Mouse (Mus musculus): ENCODE results near the gene Sik3.

Sik3 gene

DNA sequence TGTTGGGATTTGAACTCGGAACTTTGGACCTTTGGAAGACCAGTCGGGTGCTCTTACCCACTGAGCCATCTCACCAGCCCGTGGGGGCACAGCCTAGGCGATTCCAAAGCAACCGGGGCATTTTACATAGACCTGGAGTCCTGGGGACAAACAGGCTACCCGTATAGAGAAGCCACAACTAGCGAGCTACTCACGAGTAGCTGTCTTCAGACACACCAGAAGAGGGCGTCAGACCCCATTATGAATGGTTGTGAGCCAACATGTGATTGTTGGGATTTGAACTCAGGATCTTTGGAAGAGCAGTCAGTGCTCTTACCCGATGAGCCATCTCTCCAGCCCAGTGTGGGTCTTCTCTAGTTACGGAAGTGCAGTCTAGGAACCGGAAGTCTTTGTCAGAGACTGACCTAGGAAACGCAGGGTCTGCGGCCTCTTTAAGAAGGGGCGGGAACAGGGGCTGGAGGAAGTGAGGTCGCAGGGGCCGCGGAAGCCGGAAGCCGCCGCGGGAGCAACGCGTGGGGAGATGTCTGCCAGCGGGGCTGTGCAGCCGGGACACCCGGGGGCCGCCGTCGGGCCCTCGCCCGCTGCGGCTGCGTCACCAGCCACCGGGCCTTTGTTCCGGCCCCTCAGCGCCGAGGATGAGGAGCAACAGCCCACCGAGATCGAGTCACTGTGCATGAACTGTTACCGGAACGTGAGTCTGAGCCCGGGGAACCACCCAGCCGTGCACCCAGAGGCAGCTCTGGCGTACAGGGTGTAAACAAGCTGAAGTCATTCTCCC lies 260.2 kb downstream of the Sik3 start, which contains the start of gene Zpr1:
Zpr1 (plus strand) TSS at position 388 of the 778 bp plus-strand sequence.
- peak; percentile 79 to 85 for DNase-seq (ENCODE audit: low spot score in 2 of 2)

Data from urinary bladder, adult 18-20 months (tissue).